Mouse (Mus musculus) cerebellum, postnatal 14 days (tissue): ENCODE data around the gene Tunar.
A peak's percentile ranks its signal among the peaks of the same experiment; 100 is the strongest.

ENCODE experiments used
- DNase-seq, 2 experiments: peaks; one replicate each; pipeline ENCODE4 v3.0.0; 2021; ENCODE audit warnings: mixed read lengths in 2 of 2

The Tunar gene

DNA sequence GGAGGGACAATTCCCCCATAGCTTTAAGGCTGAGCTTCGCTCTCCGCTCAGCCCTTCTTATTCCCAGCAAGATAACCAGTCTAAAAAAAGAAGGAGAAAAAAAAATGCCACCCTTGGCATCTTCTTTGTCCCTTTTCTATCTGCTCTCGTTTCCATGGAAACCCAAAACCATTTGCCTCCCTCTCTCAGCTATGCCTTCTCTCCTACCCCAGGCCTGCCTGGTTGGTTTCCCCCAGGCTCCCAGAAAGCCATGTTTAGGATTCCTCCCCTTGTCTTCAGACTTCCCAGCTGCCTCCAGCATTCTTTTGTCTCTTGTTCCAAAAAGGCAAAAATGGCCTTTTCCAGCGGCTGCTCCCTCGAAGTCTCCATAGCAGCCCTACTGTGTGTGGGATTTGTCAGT is 70.1 kb downstream of the Tunar start:
- DNase-seq, result no peak

DNA sequence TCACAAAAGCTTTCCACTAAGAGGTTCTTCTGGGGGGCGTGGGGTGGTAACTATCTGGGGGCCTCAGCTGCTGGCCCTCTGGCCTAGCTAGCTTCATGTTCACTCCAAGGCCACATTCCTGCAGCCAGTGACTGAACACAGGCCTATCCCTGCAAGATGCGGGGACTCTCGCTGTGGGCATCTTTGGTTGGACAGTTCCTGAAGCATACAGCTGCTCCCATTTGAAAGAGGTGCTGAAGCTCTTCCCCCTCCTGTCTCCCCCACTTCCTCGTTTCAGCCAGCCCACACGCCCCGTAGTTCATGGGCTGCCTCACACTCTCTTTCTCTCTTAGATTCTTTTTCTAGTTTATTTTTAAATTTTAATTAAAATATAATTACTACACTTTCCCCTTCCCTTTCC is 72.3 kb downstream of the Tunar start:
- DNase-seq, result no peak

DNA sequence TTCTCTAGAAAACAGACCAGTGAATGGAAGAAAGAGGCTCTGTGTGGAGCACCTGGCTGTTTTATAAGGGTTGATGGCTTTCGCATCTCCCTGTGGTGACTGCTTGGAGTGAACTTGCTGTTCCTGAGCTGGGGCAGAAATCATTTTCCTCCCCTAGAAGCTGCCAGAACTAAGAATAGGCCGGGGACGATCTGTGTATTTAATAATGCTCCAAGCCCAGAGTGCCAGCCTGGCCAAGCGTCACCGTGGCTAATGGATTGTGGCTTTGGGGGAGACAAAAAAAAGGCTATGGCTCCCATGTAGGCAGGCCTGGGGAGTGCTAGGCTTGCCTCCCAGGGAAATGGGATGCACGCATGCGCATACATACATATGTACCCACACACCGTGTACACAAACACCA is 80.2 kb downstream of the Tunar start:
- no peak for DNase-seq

DNA sequence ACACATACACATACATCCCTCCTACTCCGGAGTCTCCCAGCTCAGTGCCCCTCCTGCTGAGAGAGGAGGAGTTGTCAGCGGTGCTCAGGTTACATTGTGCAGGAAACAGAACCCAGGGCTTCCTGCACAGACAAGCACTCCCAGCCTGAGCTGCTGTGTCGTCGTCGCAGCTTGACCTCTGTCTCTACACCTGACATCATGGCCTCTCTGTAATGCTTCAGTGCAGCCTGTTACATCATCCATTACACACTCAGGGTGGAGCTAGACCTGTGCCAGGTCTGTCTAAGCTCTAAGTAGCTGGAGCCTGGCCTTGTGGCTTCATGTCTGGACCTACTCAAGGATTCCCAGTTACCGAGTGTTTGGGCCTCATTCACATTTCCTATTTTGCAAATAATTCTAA is 86.8 kb downstream of the Tunar start:
- DNase-seq, result peak; percentile 45 to 47

DNA sequence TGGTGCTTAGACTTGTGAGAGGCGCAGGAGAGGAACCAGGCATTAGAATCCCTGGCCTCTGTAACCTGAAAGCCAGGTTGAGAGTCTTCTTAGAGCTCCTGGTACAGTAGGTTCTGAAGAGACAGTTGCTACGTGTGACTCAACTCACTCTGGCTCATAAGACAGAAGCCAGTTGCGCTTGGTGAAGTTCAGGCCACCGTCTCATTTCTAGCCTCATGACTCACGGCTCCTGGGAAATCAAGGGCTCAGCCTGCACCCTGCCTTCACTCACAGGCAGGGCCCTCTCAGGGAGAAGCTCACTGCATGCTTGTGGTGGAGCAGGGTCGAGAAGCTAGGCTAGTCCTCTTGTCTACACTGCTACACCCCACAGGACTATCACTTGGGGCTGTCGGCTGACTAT is 92.9 kb downstream of the Tunar start:
- DNase-seq, result no peak

DNA sequence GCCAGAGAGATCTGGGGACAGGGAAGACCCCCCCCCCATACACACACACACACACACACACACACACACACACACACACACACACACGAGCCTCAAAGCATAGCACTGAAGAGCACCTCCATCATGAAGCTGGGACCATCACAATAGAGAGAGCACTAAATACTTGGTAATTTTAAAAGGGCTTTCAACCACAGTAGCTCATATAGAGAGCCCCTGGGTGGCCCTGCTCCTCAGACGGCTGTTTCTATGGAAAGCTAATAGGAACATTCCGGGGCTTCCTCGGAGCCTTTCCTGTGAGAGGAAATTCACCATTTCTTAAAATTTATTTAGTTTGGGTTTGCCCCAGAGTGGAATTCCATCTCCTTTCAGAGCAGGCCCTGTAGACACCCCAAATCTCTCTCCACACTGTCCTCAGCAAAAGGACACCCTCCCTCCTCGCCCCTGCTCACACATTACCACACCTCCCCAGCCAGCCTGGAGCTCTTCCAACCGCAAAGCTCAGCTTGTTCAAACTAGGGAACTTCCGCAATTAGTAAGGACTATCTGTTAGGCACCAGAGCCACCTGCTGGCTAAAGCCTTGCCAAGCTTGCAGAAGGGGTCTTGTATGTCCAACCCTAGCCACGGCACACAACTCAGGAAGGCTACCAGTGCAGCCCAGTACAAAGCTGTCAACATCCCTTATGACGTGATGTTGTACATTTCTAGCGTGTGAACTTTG is 93.5 kb downstream of the Tunar start:
- DNase-seq, result peak; percentile 92 to 94

DNA sequence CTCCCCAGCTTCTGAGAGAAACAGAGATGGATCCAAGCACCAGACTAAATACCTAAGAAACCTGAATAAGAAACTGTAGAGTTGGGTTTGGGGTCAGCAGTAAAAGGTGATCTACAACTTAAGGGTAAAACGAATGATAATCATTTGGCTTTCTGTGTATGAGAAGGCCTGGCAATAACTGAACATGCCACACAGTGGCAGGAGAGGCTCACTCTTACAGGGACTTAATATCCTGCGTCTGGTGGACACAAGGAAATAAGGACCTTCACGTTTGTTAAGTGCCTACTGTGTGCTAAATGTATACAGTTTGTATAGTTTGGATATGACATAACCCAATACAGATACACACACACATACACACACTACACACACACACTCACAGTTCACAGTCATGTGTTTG is 98.2 kb downstream of the Tunar start:
- peak; percentile 51 for DNase-seq

DNA sequence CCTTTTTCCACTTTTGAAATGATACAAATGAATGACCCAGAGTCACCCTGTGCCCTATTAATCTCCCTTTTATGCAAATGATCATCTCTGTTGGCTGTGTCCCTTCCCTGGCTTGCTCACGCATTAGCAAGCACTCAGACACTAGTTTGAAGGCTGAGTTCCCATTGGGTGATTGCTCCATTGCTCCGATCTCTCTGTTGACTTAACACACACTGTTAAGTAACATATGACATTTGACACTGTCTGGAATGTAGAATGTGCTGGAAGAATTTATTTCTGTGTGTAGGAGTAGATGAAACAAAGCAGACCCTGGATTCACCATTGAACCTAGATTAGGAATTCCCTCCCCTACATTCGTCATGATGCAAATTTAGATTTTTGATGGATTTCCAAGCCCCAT is 99.1 kb downstream of the Tunar start:
- no peak for DNase-seq
